Mouse (Mus musculus) mature B cell (primary cell): ENCODE results near the gene Art1.

ENCODE experiments used
- in situ Hi-C: fragments of 300-500 bp; cut with MboI; formaldehyde crosslinking; loops from 2 replicates; pipeline ENCODE4 v1.14.3; 2019

Gene Art1

GRCm38 (mm10) chr7:102101487-102101886, at the start of gene Art1:
Gene Art1, plus strand, starts transcription at chr7:102101743.
- in situ Hi-C loops: no loop called here

GRCm38 (mm10) chr7:102061353-102061752, 40.2 kb upstream of the Art1 start:
- in situ Hi-C loops: no loop called here

- in situ Hi-C loops: no loop called here
Observed at GRCm38 (mm10) chr7:102062203-102062602, 39.3 kb upstream of the Art1 start.

GRCm38 (mm10) chr7:102063891-102064290, 37.7 kb upstream of the Art1 start:
- in situ Hi-C loops: no loop called here

GRCm38 (mm10) chr7:102064655-102065045, 36.9 kb upstream of the Art1 start:
- in situ Hi-C loops: no loop called here

- in situ Hi-C loops: no loop called here
Observed at GRCm38 (mm10) chr7:102065046-102065891, 36.3 kb upstream of the Art1 start, which contains the start of the genes Rnf121, Xndc1 and Xntrpc. Gene Rnf121, minus strand, starts transcription at chr7:102065469. Gene Xndc1, plus strand, starts transcription at chr7:102065511. Gene Xntrpc, plus strand, starts transcription at chr7:102065713.

GRCm38 (mm10) chr7:102066363-102066762, 35.2 kb upstream of the Art1 start:
- in situ Hi-C loops: no loop called here

- in situ Hi-C loops: loop anchor here (25.0 kb wide), 1 partner anchor 415 kb away; the partner anchor contains the start of gene Clpb
Observed at GRCm38 (mm10) chr7:102076714-102077296, 24.7 kb upstream of the Art1 start.

GRCm38 (mm10) chr7:102078517-102078916, 23.0 kb upstream of the Art1 start:
- in situ Hi-C loops: loop anchor here (25.0 kb wide), 1 partner anchor 416 kb away; the partner anchor contains the start of gene Clpb

- in situ Hi-C loops: loop anchor here (25.0 kb wide), 1 partner anchor 418 kb away; the partner anchor contains the start of gene Clpb
Observed at GRCm38 (mm10) chr7:102080311-102080710, 21.2 kb upstream of the Art1 start.

GRCm38 (mm10) chr7:102081784-102082183, 19.8 kb upstream of the Art1 start:
- in situ Hi-C loops: loop anchor here (25.0 kb wide), 1 partner anchor 419 kb away; the partner anchor contains the start of gene Clpb

- in situ Hi-C loops: loop anchor here (25.0 kb wide), 1 partner anchor 421 kb away; the partner anchor contains the start of gene Clpb
Observed at GRCm38 (mm10) chr7:102082816-102083215, 18.7 kb upstream of the Art1 start, which contains the start of gene Trpc2. Gene Trpc2, plus strand, starts transcription at chr7:102083116.

- in situ Hi-C loops: loop anchor here (25.0 kb wide), 1 partner anchor 422 kb away; the partner anchor contains the start of gene Clpb
Observed at GRCm38 (mm10) chr7:102084041-102084696, 17.4 kb upstream of the Art1 start.

- in situ Hi-C loops: loop anchor here (25.0 kb wide), 1 partner anchor 425 kb away; the partner anchor contains the start of gene Clpb
Observed at GRCm38 (mm10) chr7:102087336-102087735, 14.2 kb upstream of the Art1 start.

- in situ Hi-C loops: loop anchor here (25.0 kb wide), 1 partner anchor 438 kb away; the partner anchor contains the start of gene Clpb
Observed at GRCm38 (mm10) chr7:102099760-102100661, 1.5 kb upstream of the Art1 start.

GRCm38 (mm10) chr7:102100868-102101267, 675 bp upstream of the Art1 start:
- in situ Hi-C loops: no loop called here

- in situ Hi-C loops: no loop called here
Observed at GRCm38 (mm10) chr7:102102241-102102640, 698 bp downstream of the Art1 start.

- in situ Hi-C loops: no loop called here
Observed at GRCm38 (mm10) chr7:102102696-102103095, 1.2 kb downstream of the Art1 start.

GRCm38 (mm10) chr7:102103555-102103954, 2.0 kb downstream of the Art1 start:
- in situ Hi-C loops: no loop called here

GRCm38 (mm10) chr7:102104126-102104525, 2.6 kb downstream of the Art1 start:
- in situ Hi-C loops: no loop called here

- in situ Hi-C loops: no loop called here
Observed at GRCm38 (mm10) chr7:102106700-102107141, 5.2 kb downstream of the Art1 start.
